Mouse (Mus musculus): ENCODE measurements around the gene C87499.

Gene C87499

DNA sequence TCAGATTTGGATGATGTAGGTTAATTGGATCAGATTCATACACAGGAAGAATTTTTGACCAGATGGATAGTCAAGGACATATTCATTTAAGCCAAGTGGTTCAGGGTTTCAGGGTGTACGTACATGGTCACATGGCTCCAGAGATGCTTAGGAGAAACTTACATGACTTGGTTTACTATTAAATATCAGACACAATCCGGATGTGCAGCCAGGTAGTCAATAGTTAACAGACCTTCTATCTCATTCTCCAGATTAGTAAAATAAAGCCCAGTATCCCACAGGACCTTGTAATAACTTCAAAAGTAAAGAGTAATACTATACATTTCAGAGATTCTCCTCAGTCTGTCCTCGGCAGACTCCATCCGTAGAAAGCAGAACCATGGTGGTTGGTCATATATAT, at the start of gene C87499:
Gene C87499 (minus strand): TSS at position 101 of the 400 bp plus-strand sequence.
- no peak for DNase-seq (ENCODE audit: low spot score)

DNA sequence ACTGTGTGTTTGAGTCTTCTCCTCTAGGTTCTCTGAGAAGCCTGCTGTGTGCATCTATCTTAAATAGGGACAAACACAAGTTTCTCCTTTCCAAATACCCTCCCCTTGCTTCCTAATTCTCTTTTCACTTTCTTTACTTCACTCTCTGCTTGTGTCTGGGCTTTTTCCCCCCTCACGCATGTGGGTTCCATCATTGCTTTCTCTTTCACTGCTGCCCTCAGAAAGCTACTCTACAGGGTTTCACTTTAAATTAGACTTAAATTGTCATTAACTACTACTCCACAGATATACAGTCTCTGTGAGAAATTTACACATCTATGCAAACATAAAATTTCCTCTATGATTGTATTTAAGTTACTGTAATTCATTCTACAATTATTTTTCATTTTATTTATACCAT, 49.6 kb upstream of the C87499 start, which contains the start of gene Ifna2:
Gene Ifna2 (minus strand): TSS at position 101 of the 400 bp plus-strand sequence.
- no peak for DNase-seq (ENCODE audit: low spot score)

DNA sequence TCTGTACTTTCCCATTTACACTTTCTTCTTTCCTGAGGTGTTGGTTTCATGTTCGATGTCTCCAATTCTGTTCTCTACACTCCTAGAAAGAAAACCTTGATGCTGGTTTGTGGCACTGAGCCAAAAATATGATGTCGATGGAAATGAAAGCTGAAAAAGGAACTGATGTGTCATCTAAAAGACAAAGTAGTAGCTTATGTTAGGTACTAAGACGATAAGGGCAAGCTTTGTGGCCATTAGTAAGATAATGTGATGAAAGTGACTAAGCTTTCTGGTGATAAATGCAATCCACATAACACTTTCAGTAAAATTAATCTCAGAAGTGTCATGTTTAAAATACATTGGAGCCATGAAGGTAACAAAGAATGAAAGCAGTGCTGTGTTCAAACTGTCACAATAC, 47.1 kb upstream of the C87499 start:
- DNase-seq (ENCODE audit: low spot score) = no peak

DNA sequence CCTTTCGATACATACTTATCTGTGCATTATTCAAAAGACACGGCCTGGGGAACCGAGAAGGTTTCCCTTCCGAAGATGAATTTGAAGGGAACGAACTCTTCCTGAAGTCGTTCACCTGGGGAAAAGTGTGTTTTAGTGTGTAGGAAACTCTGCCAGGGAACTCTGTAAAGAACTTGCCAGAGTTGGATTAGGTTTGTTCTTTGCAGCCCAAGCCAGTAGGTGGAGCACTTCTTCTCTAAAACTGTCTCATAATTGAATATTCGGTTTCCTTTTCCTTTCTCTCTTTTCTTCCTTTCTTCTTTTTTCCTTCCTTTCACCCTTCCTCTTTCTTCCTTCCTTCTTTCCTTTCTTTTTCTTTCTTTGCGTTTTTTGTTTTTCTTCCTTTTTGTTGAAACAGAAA, 46.2 kb upstream of the C87499 start:
- no peak for DNase-seq (ENCODE audit: low spot score)

DNA sequence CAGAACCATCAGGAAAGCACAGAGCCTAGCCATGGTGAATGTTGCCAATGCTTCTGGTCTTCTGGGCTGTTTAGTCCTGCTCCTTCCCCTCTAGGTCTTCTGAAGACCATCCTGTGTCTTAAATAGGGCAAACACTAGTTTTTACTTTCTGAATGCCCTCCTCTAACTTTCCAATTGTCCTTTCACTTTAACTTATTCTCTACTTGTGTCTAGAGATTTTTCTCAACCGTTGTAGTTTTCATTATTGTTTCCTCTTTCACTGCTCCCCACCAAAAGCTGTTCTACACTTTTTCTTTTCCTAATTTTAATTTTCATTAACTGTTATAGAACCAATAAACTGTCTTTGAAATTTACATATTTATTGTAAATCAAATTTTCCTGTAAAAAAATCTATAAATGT, 42.6 kb upstream of the C87499 start, which contains the start of gene Ifna16:
Gene Ifna16 (minus strand): TSS at position 101 of the 400 bp plus-strand sequence.
- no peak for DNase-seq (ENCODE audit: low spot score)

DNA sequence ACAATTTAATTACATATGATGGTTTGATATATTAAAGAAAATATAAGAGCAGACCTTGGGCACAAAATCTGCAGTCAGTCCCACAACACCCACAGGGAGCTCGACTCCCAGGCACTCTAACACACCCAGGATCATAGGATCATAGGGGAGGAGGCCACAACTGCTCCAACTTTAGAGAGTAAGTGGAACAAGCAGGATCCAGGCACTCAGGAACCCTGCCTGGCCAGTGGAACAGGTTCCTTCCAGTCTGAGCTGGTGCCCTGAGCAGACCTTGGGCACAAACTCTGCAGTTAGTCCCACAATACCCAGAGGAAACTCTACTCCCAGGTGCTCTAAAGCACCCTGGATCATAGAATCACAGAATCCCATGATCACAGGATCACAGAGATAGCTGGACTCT, 21.2 kb upstream of the C87499 start:
- no peak for DNase-seq (ENCODE audit: low spot score)

DNA sequence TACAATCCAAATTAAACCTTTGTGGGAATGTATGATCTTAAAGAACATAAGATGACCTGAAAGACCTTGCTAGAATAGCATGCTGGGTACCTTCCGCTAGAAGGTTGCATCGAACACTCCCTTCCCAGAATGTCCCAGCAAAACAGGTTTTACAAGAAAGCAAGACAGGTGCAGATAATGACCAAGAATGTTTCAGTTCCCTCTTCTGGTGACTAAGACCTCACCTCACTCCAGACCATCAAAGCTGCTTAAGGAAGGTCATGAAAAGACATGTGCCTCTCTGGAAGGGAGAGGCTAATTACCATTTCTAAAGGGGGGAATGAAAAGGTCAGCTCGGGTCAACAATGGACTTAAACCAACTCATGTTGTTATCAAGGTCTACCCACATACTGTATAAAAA, 19.4 kb upstream of the C87499 start:
- no peak for DNase-seq (ENCODE audit: low spot score)

DNA sequence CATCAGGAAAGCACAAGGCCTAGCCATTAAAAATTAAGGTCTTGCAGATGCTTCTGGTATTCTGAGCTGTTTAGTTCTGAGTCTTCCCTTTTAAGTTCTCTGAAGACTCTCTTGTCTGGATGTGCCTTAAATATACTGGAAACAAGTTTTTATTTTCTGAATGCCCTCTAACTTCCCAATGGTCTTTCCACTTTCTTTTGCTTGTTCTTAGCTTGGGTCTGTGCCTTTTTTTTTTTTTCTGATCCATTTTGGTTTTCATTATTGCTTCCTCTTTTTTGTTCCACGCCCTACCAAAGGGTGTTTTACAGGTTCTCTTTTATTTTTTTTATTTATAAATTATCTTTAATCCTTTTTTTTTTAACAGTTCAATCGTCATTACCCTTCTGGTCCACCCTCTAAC, 10.1 kb upstream of the C87499 start, which contains the start of gene Ifna13:
Gene Ifna13 (minus strand): TSS at position 101 of the 400 bp plus-strand sequence.
- no peak for DNase-seq (ENCODE audit: low spot score)

DNA sequence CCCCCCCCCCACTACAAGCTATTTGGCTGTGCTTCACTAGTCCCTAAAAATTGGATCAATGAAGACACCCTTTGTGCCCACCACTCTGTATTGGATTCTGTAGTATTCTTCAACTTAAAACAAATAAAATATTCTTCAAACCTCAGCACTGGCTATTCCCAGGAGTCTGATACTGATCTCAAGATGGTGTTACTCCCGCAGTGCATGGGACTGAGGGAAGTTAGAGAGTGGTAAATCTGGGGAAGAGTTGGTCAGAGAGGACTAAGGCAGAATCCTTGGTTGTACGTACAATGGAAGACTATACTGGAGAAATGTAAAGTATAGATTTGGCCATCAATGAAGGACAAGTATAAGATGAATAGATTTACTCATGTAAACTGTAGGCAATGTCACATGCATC, 8.3 kb upstream of the C87499 start:
- DNase-seq (ENCODE audit: low spot score) = no peak

DNA sequence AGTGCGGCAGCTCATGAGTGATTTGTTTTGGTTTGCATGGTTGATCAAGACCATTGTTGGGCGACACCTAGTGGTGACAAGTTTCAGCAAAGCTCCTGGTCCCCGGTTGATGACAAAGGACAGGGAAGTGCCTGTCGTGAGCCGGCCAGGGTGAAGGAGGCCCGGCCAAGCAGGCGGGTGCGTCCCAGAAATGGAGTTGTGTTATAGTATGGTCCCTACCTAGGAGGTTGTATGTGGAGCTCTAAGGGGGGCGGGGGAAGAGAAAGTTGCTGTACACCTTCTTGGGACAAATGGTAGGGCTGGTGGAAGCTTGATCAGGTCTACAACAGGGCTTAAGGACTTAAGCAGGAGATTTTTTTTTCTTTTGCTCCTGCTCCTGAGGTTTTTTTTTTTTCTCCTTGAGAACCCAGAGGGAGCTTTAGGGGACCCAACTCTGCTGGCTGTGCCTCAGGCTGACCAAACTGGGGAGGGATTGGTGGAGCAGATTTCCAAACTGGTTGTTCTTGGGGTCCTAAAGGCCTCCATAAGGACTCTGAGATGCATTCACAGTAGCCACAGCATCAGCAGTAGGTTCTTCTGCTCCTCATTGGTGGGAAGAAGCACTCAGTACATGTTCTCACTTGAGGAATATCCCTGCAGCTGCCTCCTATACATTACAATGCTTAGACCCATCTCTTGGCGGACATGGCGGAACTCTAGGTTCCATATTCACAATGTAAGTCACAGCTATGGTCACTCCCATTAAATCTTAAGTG, 7.0 kb upstream of the C87499 start:
- peak; percentile 96 for DNase-seq (ENCODE audit: low spot score)

DNA sequence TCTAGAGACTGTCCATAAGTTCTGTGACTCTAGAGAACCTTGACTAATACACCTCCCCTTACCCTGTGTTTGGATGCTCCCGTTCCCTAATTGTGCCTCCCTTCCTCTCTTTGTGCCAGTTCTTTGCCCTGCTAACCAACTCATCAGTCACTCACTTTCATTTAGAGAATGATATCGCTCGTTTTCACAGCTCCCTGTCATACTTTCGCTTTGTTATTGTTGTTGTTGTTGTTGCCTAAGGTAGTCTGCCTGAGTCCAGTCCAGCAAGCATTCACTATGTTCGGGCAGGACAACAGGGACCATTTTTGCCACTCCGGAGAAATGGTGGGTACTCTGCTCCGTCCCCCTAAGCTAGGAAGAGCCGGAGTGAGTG, 6.5 kb upstream of the C87499 start:
- DNase-seq (ENCODE audit: low spot score) = no peak

DNA sequence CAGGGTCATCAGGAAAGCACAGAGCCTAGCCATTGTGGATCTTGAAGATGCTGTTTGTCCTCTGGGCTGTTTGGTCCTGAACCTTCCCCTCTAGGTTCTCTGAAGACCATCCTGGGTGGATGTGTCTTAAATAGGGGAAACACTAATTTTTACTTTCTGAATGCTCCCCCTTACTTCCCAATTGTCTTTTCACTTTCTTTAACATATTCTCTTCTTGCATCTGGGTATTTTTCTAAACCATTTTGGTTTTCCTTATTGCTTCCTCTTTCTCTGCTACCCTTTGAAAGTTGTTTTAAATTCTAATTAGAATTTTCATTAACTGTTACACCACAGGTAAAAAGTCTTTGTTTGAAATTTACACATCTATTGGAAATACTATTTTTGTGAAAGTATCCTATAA, 30.9 kb downstream of the C87499 start, which contains the start of gene Ifna12:
Gene Ifna12 (minus strand): TSS at position 101 of the 400 bp plus-strand sequence.
- no peak for DNase-seq (ENCODE audit: low spot score)

DNA sequence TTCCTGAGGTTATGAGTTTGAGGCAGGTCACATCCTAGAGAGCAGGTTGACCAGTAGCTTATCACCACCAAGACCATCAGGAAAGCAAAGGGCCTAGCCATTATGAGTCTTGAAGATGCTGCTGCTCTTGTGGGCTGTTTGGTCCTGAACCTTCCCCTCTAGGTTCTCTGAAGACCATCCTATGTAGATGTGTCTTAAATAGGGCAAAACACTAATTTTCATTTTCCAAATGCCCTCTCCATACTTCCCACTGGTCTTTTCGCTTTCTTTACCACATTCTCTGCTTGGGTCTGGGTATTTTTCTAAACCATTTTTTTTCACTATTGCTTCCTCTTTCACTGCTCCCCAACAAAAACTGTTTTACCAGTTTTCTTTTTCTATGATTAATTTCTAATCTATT, 41.9 kb downstream of the C87499 start, which contains the start of gene Ifna9:
Gene Ifna9 (minus strand): TSS at position 101 of the 400 bp plus-strand sequence.
- DNase-seq (ENCODE audit: low spot score) = no peak

Data from ovary, postnatal 14 days (tissue).